Mouse (Mus musculus) midbrain, embryonic 15.5 days (tissue): ENCODE results near the gene Sh3bp4. TPM values are rescaled to one million over a fixed set of nuclear protein-coding genes. Genes with fewer than 3 reads are reported as not detected.

Experiments
- ATAC-seq: fragments of 200-750 bp; cut with Nextera tagmentation; replicated peaks from 2 replicates; pipeline ENCODE4 v1.8.0; 2017; ENCODE audit warnings: moderate TSS enrichment
- H3K27ac ChIP-seq: fragments of 300-500 bp; sonication (generic); 2 replicates; pipeline ENCODE4 v1.5.1; 2015; ENCODE audit warnings: mild to moderate bottlenecking, inconsistent platforms
- H3K27me3 ChIP-seq: fragments of 300-500 bp; sonication (generic); replicated peaks from 2 replicates; pipeline ENCODE4 v1.6.1; 2015; ENCODE audit warnings: inconsistent platforms
- H3K36me3 ChIP-seq: fragments of 300-500 bp; sonication (generic); replicated peaks from 2 replicates; pipeline ENCODE4 v1.6.1; 2015; ENCODE audit warnings: inconsistent platforms
- H3K4me1 ChIP-seq: fragments of 300-500 bp; sonication (generic); 2 replicates; pipeline ENCODE4 v1.6.1; 2015; ENCODE audit warnings: inconsistent platforms
- H3K4me2 ChIP-seq: fragments of 300-500 bp; sonication (generic); 2 replicates; pipeline ENCODE4 v1.6.1; 2015; ENCODE audit warnings: inconsistent platforms, mild to moderate bottlenecking, moderate library complexity
- H3K4me3 ChIP-seq: fragments of 300-500 bp; sonication (generic); 2 replicates; pipeline ENCODE4 v1.5.1; 2015; ENCODE audit warnings: mild to moderate bottlenecking, inconsistent platforms
- H3K9ac ChIP-seq: fragments of 300-500 bp; sonication (generic); 2 replicates; pipeline ENCODE4 v1.6.1; 2015; ENCODE audit warnings: mild to moderate bottlenecking, inconsistent platforms
- H3K9me3 ChIP-seq: fragments of 300-500 bp; sonication (generic); 2 replicates; pipeline ENCODE4 v1.6.1; 2016; ENCODE audit warnings: inconsistent platforms
- WGBS: fragments of 180-500 bp; shearing (Covaris S2); methylation state at CpG from one replicate; pipeline ENCODE4 v1.1.7; 2015; ENCODE audit warnings: mixed read lengths; 5-methylcytosine and 5-hydroxymethylcytosine counted together
- polyA plus RNA-seq: library from polyadenylated mRNA; unstranded; fragments of >200 nt; fragmentation: Nextera tagmentation; extraction: Ambion mirVana; gene quantifications from 2 replicates; pipeline ENCODE4 v1.2.1, GENCODE M21; 2015

Sh3bp4 gene
- polyA plus RNA-seq, 1 experiment from 2014 or later = 12.4 TPM

GRCm38 (mm10) chr1:89121466-89121865 is 51.3 kb downstream of the Sh3bp4 start:
- Histone ChIP-seq H3K4me3 (no peak overlapping the region), H3K27ac (no peak overlapping the region), H3K4me1 (0 out of 2 replicates have a peak, but pooled peaks cover 4% of the 10 kb centered on the region), H3K27me3 (no peaks in the 10 kb centered on the region), H3K9me3 (no peaks in the 10 kb centered on the region), H3K9ac (no peak overlapping the region), H3K36me3 (no peaks in the 10 kb centered on the region), H3K4me2 (no peak overlapping the region)
- ATAC-seq = no peak
- 74% methylated on average over 8 of the region's 8 CpGs for WGBS

DNA sequence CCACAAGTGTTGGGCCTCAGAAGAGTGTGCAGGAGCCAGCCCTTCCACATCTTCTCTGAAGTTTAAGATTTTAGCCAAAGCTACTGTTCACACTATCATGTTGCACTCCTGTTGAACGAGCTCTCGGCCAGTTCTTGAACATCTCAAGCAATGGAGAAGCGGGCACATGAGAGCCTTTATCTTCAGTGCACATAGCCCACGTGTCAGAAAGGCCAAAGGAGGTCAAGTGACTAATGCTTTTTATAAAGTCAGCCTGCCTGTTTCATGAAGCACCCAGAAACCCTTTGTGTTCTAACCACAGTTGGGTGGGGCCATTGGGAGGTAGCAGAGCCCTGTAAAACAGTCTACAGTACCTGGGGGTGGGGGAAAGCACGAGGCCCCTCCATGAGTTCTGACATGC is 52.2 kb downstream of the Sh3bp4 start:
- Histone ChIP-seq H3K9ac (no peak overlapping the region), H3K36me3 (no peaks in the 10 kb centered on the region), H3K27me3 (no peaks in the 10 kb centered on the region), H3K27ac (no peak overlapping the region), H3K4me3 (no peak overlapping the region), H3K4me1 (0 out of 2 replicates have a peak, but pooled peaks cover 4% of the 10 kb centered on the region), H3K4me2 (no peak overlapping the region), H3K9me3 (no peaks in the 10 kb centered on the region)
- 85% methylated on average over 5 of the region's 5 CpGs for WGBS
- ATAC-seq = no peak

DNA sequence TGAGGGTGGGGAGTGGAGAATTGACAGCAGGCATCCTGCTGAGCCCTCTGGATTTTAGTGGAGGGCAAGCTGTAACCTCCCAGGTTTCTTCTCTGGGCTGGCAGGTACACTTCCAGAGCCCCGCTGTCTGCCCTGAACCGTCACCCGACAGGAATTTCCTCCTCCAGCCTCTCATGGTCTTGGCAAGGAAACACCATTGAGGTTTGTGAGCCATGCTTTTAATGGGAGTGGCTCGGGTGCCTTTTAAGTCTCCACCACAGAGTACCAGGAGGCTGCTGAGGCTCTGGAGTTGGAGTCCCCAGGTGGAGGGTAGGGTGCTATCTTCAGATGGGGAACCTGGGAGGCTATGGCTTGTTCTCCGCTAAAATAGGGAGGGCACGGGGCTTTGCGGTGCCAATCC is 53.9 kb downstream of the Sh3bp4 start:
- no peak overlapping the region for H3K9ac ChIP-seq
- H3K4me1 ChIP-seq = 0 out of 2 replicates have a peak, but pooled peaks cover 4% of the 10 kb centered on the region
- no peak overlapping the region for H3K4me3 ChIP-seq
- 87% methylated on average over 7 of the region's 7 CpGs for WGBS
- H3K36me3 ChIP-seq = no peaks in the 10 kb centered on the region
- ATAC-seq = no peak
- H3K27me3 ChIP-seq = no peaks in the 10 kb centered on the region
- no peak overlapping the region for H3K27ac ChIP-seq
- no peaks in the 10 kb centered on the region for H3K9me3 ChIP-seq
- H3K4me2 ChIP-seq = no peak overlapping the region

GRCm38 (mm10) chr1:89127163-89127562 is 56.9 kb downstream of the Sh3bp4 start:
- no peak overlapping the region for H3K4me3 ChIP-seq
- WGBS = 96% methylated on average over 3 of the region's 3 CpGs
- no peak overlapping the region for H3K9ac ChIP-seq
- no peaks in the 10 kb centered on the region for H3K27me3 ChIP-seq
- no peaks in the 10 kb centered on the region for H3K9me3 ChIP-seq
- no peak for ATAC-seq
- H3K36me3 ChIP-seq = no peaks in the 10 kb centered on the region
- no peak overlapping the region for H3K4me2 ChIP-seq
- H3K4me1 ChIP-seq = no peaks in the 10 kb centered on the region
- H3K27ac ChIP-seq = no peak overlapping the region

DNA sequence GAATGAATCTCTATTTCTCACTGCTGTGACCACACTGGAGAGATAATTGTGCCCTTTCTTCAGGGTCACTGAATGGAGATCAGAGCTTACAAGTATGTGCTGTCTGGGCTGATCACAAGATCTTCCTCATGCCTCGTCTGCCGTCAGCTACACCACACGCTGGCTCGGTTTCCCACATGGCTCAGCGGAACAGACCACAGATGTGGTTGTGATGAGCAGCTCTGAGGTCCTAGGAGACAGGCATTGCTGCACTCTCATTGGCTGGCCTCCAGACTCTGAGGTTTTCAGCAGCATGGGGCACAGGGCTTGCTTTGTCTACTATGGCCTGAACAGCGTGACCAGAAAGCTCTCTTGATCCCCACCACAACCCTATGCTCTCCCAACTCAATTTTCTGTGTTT is 60.2 kb downstream of the Sh3bp4 start:
- 62% methylated on average over 6 of the region's 6 CpGs for WGBS
- no peak overlapping the region for H3K27ac ChIP-seq

GRCm38 (mm10) chr1:89131018-89131540 is 60.9 kb downstream of the Sh3bp4 start:
- Histone ChIP-seq H3K36me3 (no peaks in the 10 kb centered on the region), H3K27ac (no peak overlapping the region), H3K27me3 (no peaks in the 10 kb centered on the region), H3K9me3 (no peaks in the 10 kb centered on the region), H3K4me1 (no peaks in the 10 kb centered on the region; the same call in 1 of the 2 replicates), H3K4me2 (no peak overlapping the region), H3K9ac (no peak overlapping the region), H3K4me3 (no peak overlapping the region)
- 79% methylated on average over 14 of the region's 14 CpGs for WGBS
- no peak for ATAC-seq

More for the DNA sequence above, 60.2 kb downstream of the Sh3bp4 start:
- no peaks in the 10 kb centered on the region for H3K9me3 ChIP-seq
- no peak overlapping the region for H3K4me3 ChIP-seq
- H3K4me1 ChIP-seq = no peaks in the 10 kb centered on the region; the same call in 1 of the 2 replicates
- no peaks in the 10 kb centered on the region for H3K27me3 ChIP-seq
- H3K9ac ChIP-seq = no peak overlapping the region
- no peak overlapping the region for H3K4me2 ChIP-seq
- no peaks in the 10 kb centered on the region for H3K36me3 ChIP-seq
- ATAC-seq = no peak

DNA sequence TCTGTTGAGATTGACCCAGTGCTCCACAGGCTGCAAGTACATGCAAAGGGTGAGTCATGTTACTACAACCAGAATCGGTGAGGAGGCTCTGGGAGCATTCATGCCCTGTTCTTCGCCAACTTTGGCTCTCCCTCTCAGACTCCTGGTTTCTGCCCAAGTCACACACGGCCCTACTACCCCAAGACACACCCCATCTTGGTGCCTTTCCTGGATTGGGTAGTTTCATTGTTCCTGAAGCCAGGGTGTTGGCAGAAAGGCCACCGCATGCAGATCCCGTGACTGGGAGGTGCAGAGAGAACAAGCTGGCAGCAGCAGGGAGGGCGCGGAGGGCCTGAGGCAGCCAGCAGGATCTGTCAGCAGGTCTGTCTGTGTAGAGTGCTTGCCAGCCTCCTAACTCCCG is 61.5 kb downstream of the Sh3bp4 start:
- Histone ChIP-seq H3K9me3 (no peaks in the 10 kb centered on the region), H3K36me3 (no peaks in the 10 kb centered on the region), H3K27me3 (no peaks in the 10 kb centered on the region), H3K4me3 (no peak overlapping the region), H3K4me2 (no peak overlapping the region), H3K4me1 (peaks cover 5% of the 10 kb centered on the region; the same call in 1 of the 2 replicates), H3K27ac (no peak overlapping the region), H3K9ac (no peak overlapping the region)
- ATAC-seq = no peak
- 80% methylated on average over 8 of the region's 8 CpGs for WGBS

GRCm38 (mm10) chr1:89133266-89133665 is 63.1 kb downstream of the Sh3bp4 start:
- no peak overlapping the region for H3K9ac ChIP-seq
- no peaks in the 10 kb centered on the region for H3K27me3 ChIP-seq
- H3K36me3 ChIP-seq = no peaks in the 10 kb centered on the region
- no peak for ATAC-seq
- peaks cover 5% of the 10 kb centered on the region; the same call in 1 of the 2 replicates for H3K4me1 ChIP-seq
- WGBS = 91% methylated on average over 4 of the region's 4 CpGs
- no peak overlapping the region for H3K4me3 ChIP-seq
- no peak overlapping the region for H3K27ac ChIP-seq
- H3K9me3 ChIP-seq = no peaks in the 10 kb centered on the region
- no peak overlapping the region for H3K4me2 ChIP-seq

GRCm38 (mm10) chr1:89133717-89134116 is 63.5 kb downstream of the Sh3bp4 start:
- WGBS = 89% methylated on average over 4 of the region's 4 CpGs
- no peak for ATAC-seq
- H3K4me1 ChIP-seq = peaks cover 5% of the 10 kb centered on the region; the same call in 1 of the 2 replicates

GRCm38 (mm10) chr1:89136089-89136811 is 66.0 kb downstream of the Sh3bp4 start:
- Histone ChIP-seq H3K27ac (no peak overlapping the region), H3K4me3 (no peak overlapping the region), H3K9me3 (no peaks in the 10 kb centered on the region), H3K27me3 (no peaks in the 10 kb centered on the region), H3K4me1 (peaks cover 5% of the 10 kb centered on the region; the same call in 1 of the 2 replicates), H3K4me2 (no peak overlapping the region), H3K36me3 (no peaks in the 10 kb centered on the region), H3K9ac (no peak overlapping the region)
- WGBS = 69% methylated on average over 13 of the region's 13 CpGs
- 0 out of 2 replicates have a peak, but pooled peaks have one; percentile 35 for ATAC-seq

More at GRCm38 (mm10) chr1:89133717-89134116, 63.5 kb downstream of the Sh3bp4 start:
- Histone ChIP-seq H3K4me3 (no peak overlapping the region), H3K4me2 (no peak overlapping the region), H3K36me3 (no peaks in the 10 kb centered on the region), H3K27ac (no peak overlapping the region), H3K27me3 (no peaks in the 10 kb centered on the region), H3K9me3 (no peaks in the 10 kb centered on the region), H3K9ac (no peak overlapping the region)

- H3K9ac ChIP-seq = no peak overlapping the region
- WGBS = 85% methylated on average over 13 of the region's 13 CpGs
- no peaks in the 10 kb centered on the region for H3K27me3 ChIP-seq
- H3K4me1 ChIP-seq = peaks cover 5% of the 10 kb centered on the region; the same call in 1 of the 2 replicates
- 0 out of 2 replicates have a peak, but pooled peaks have one; percentile 45 for ATAC-seq
- no peak overlapping the region for H3K27ac ChIP-seq
- no peaks in the 10 kb centered on the region for H3K36me3 ChIP-seq
- no peak overlapping the region for H3K4me2 ChIP-seq
- no peak overlapping the region for H3K4me3 ChIP-seq
- H3K9me3 ChIP-seq = no peaks in the 10 kb centered on the region
These were observed 67.0 kb downstream of the Sh3bp4 start for GRCm38 (mm10) chr1:89137086-89137816.

DNA sequence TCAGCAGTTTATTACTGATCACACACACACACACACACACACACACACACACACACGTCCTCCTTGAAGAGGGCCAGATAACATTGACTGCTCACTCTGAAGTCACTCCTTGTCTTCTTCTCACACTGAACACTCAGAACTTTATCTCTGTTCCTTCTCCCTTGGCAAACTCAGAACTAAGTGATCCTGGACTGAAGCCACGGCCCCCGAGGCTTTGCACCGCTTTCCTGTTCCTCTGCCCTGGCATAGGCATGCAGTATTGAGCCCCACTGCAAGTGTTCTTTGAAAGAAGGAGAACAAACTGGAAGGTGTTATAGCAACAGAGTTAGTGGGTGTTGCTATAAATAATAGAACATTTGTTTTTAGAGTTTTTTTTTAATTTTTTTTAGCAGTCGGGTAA is 68.1 kb downstream of the Sh3bp4 start:
- Histone ChIP-seq H3K4me3 (no peak overlapping the region), H3K27ac (no peak overlapping the region), H3K27me3 (no peaks in the 10 kb centered on the region), H3K9me3 (no peaks in the 10 kb centered on the region), H3K9ac (no peak overlapping the region), H3K36me3 (no peaks in the 10 kb centered on the region), H3K4me1 (peaks cover 5% of the 10 kb centered on the region; the same call in 1 of the 2 replicates), H3K4me2 (no peak overlapping the region)
- WGBS = 87% methylated on average over 5 of the region's 5 CpGs
- no peak for ATAC-seq
